Mouse (Mus musculus): Measurements from ENCODE around the gene Cpsf4. TPM values are rescaled to one million over a fixed set of nuclear protein-coding genes. Genes with fewer than 3 reads are reported as not detected.
A peak's percentile ranks its signal among the peaks of the same experiment; 100 is the strongest.

The Cpsf4 gene
- polyA plus RNA-seq, 1 experiment = 23.2 TPM

DNA sequence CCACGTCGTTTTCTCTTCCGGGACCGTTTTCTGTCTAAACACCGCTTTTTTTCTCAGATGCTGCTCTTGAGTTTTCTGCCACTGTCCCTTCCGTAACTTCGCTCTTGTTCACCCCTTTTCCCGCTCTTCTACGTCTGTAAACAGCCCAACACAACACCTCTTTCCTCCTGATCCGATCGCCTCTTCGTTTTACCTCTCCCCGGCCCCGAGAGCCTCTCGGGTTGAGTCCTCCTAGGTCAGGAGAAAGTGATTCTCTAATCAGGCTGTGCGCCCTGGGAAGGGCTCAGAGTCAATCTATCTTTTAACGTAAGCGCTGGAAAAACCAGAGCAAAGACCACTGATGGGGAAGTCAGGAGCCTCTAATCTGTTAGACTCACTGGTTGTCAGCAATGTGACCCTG, 26.4 kb upstream of the Cpsf4 start:
- under 1% methylated on average over 18 of the region's 18 CpGs for WGBS
- Histone ChIP-seq H3K4me3 (ENCODE audit: low read depth, low read length) (peak overlapping the region; percentile 82), H3K27ac (ENCODE audit: insufficient read depth, low read depth, low read length) (peak overlapping the region; percentile 96), H3K4me1 (ENCODE audit: control insufficient read depth, insufficient read depth, insufficient read length, low read length) (peaks cover 4% of the 10 kb centered on the region; the same call in 1 of the 2 replicates), H3K36me3 (ENCODE audit: control insufficient read depth, insufficient read depth, low read length) (peaks cover 40% of the 10 kb centered on the region), H3K27me3 (ENCODE audit: control insufficient read depth, insufficient read depth, low read length) (no peaks in the 10 kb centered on the region)
- TF ChIP-seq POLR2A (IDR thresholded peaks at IDR 0.05; ENCODE audit: low read depth, low read length) (no peak), CTCF (IDR thresholded peaks at IDR 0.05; ENCODE audit: extremely low read depth, insufficient read length, insufficient replicate concordance, low read depth, low read length) (no peak)

DNA sequence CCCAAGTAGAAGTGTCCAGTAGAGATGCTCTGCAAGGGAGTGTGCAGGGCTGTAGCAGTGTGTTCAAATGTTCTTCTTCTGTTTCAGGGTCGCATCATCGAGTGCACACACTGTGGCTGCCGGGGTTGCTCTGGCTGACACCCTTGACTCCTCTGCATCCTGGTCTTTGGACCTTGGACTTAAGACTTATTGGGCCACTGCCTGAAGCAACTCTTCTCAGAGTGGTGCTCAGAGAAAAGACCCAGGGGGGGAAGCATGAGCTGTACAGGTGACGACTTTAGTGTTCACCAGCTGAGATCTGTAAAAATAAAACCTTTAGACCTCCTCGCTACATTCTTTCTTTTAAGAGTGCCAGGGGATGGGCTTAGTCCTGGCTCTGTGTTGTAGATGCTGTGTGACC, 19.3 kb upstream of the Cpsf4 start:
- Histone ChIP-seq H3K4me1 (ENCODE audit: control insufficient read depth, insufficient read depth, insufficient read length, low read length) (no peaks in the 10 kb centered on the region), H3K27me3 (ENCODE audit: control insufficient read depth, insufficient read depth, low read length) (no peaks in the 10 kb centered on the region), H3K36me3 (ENCODE audit: control insufficient read depth, insufficient read depth, low read length) (peaks cover 89% of the 10 kb centered on the region), H3K4me3 (ENCODE audit: low read depth, low read length) (no peak overlapping the region), H3K27ac (ENCODE audit: insufficient read depth, low read depth, low read length) (no peak overlapping the region)
- TF ChIP-seq POLR2A (IDR thresholded peaks at IDR 0.05; ENCODE audit: low read depth, low read length) = no peak
- no peak for TF ChIP-seq CTCF (IDR thresholded peaks at IDR 0.05; ENCODE audit: extremely low read depth, insufficient read length, insufficient replicate concordance, low read depth, low read length)
- 53% methylated on average over 5 of the region's 5 CpGs for WGBS

DNA sequence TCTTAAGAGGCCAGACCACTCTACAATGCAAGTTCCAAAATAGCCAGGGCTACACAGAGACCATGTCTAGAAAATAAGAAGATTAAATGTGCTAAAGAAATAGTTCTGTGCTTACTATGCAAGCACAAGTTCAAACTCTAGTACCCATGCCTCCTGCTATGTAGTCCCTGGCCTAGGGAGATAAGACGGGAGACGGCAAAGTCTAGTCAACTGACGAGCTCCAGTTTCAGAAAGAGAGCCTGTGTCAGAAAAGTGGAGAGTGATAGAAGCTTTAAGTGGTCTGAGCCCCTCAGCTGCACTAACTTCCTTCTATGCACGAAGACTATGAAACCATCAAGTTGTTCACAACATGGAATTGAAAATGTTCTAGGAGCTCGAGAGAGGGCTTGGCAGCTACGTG, 17.7 kb upstream of the Cpsf4 start:
- H3K27ac ChIP-seq (ENCODE audit: insufficient read depth, low read depth, low read length) = no peak overlapping the region
- no peaks in the 10 kb centered on the region for H3K27me3 ChIP-seq (ENCODE audit: control insufficient read depth, insufficient read depth, low read length)
- TF ChIP-seq POLR2A (IDR thresholded peaks at IDR 0.05; ENCODE audit: low read depth, low read length) (no peak), CTCF (IDR thresholded peaks at IDR 0.05; ENCODE audit: extremely low read depth, insufficient read length, insufficient replicate concordance, low read depth, low read length) (no peak)
- H3K4me3 ChIP-seq (ENCODE audit: low read depth, low read length) = no peak overlapping the region
- peaks cover 89% of the 10 kb centered on the region for H3K36me3 ChIP-seq (ENCODE audit: control insufficient read depth, insufficient read depth, low read length)
- WGBS = 90% methylated on average over 6 of the region's 6 CpGs
- no peaks in the 10 kb centered on the region for H3K4me1 ChIP-seq (ENCODE audit: control insufficient read depth, insufficient read depth, insufficient read length, low read length)

DNA sequence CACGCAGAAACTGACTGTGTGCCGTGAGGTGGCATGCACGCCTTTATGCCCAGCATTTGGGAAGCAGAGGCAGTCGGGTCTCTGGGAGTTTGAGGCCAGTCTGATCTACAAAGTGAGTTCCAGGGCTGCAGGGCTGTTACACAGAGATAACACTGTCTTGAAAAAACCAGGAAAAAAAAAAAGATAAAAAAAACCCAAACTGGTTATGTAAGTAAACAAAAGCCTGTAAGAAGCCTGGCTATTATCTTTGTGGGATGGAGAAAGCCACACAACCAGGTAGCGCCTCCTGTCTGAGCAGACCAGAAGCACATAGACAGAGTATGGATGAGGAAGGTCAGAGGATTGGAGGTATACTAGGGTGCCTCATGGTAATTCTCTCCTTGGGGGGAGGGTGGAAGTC, 14.3 kb upstream of the Cpsf4 start:
- H3K36me3 ChIP-seq (ENCODE audit: control insufficient read depth, insufficient read depth, low read length) = peaks cover 79% of the 10 kb centered on the region

DNA sequence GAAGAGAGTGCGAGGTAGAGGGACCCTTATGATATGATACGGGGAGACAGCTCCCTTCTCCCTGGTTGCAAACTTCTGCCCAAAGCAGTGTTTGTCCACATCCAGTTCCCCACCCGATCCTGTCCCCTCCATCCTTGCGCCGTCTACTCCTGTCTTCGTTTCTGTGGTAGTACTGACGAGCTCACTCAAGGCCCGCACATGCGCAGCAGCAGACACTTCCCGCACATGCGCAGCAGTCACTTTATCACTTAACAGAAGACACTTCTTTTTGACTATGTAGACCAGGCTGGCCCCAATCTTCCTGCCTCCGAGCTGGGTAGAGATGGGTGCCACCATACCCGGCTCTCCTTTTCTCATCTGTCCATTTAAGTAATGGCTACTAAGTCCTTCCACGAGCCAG, 5.7 kb upstream of the Cpsf4 start:
- no peak overlapping the region for H3K4me3 ChIP-seq (ENCODE audit: low read depth, low read length)
- no peaks in the 10 kb centered on the region for H3K27me3 ChIP-seq (ENCODE audit: control insufficient read depth, insufficient read depth, low read length)
- H3K36me3 ChIP-seq (ENCODE audit: control insufficient read depth, insufficient read depth, low read length) = peaks cover 44% of the 10 kb centered on the region
- H3K27ac ChIP-seq (ENCODE audit: insufficient read depth, low read depth, low read length) = no peak overlapping the region
- H3K4me1 ChIP-seq (ENCODE audit: control insufficient read depth, insufficient read depth, insufficient read length, low read length) = peaks cover 3% of the 10 kb centered on the region; the same call in 1 of the 2 replicates
- TF ChIP-seq POLR2A (IDR thresholded peaks at IDR 0.05; ENCODE audit: low read depth, low read length) (no peak), CTCF (IDR thresholded peaks at IDR 0.05; ENCODE audit: extremely low read depth, insufficient read length, insufficient replicate concordance, low read depth, low read length) (no peak)
- WGBS = 95% methylated on average over 14 of the region's 14 CpGs

More for the DNA sequence above, 14.3 kb upstream of the Cpsf4 start:
- Histone ChIP-seq H3K4me1 (ENCODE audit: control insufficient read depth, insufficient read depth, insufficient read length, low read length) (no peaks in the 10 kb centered on the region), H3K27me3 (ENCODE audit: control insufficient read depth, insufficient read depth, low read length) (no peaks in the 10 kb centered on the region), H3K27ac (ENCODE audit: insufficient read depth, low read depth, low read length) (no peak overlapping the region), H3K4me3 (ENCODE audit: low read depth, low read length) (no peak overlapping the region)
- WGBS = 86% methylated on average over 5 of the region's 5 CpGs
- no peak for TF ChIP-seq CTCF (IDR thresholded peaks at IDR 0.05; ENCODE audit: extremely low read depth, insufficient read length, insufficient replicate concordance, low read depth, low read length)

DNA sequence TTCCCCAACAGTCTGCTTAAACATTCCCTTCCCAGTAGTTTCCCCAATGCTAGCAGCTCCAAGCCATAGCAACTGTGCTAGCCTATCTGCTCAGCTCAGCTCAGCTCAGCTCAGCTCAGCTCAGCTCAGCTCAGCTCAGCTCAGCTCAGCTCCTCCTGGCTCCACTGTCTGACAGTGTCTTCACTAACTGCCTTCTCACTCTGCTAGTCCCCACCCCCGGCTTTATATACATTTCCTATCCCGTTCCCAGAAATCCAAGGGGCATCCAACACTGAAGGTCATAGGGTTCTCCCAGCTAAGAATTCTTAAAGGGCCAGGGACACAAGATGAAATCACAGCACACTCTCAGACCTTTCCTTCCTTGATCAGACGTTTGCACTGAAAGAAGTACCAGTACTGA, 2.3 kb upstream of the Cpsf4 start:
- Histone ChIP-seq H3K27ac (ENCODE audit: insufficient read depth, low read depth, low read length) (no peak overlapping the region; the same call in 1 of the 2 replicates), H3K27me3 (ENCODE audit: control insufficient read depth, insufficient read depth, low read length) (no peaks in the 10 kb centered on the region), H3K4me3 (ENCODE audit: low read depth, low read length) (peak overlapping the region; percentile 13), H3K36me3 (ENCODE audit: control insufficient read depth, insufficient read depth, low read length) (peaks cover 22% of the 10 kb centered on the region), H3K4me1 (ENCODE audit: control insufficient read depth, insufficient read depth, insufficient read length, low read length) (peaks cover 3% of the 10 kb centered on the region; the same call in 1 of the 2 replicates)
- WGBS = 48% methylated on average over 3 of the region's 3 CpGs
- TF ChIP-seq POLR2A (IDR thresholded peaks at IDR 0.05; ENCODE audit: low read depth, low read length) = no peak
- TF ChIP-seq CTCF (IDR thresholded peaks at IDR 0.05; ENCODE audit: extremely low read depth, insufficient read length, insufficient replicate concordance, low read depth, low read length) = no peak

DNA sequence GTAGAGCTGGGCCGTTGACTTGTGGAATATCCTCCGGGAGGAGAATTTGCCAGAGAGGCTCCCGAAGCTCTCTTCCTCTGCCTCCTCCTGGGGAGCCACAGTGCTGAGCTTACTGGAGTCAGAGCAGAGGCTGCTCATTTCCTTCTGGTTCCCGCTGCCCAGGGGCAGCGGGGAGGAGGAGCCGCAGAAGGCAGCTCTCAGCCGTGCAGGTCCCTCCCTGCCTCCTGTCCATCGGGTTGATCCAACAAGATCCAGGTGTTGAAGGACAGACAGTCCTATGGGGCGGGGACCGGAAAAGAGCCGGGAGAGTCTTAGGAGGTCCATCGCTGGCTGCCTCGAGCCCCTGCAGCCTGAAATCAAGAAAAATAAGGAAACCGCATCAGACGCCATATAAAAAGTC, 1.8 kb upstream of the Cpsf4 start:
- TF ChIP-seq POLR2A (IDR thresholded peaks at IDR 0.05; ENCODE audit: low read depth, low read length) = no peak
- TF ChIP-seq CTCF (IDR thresholded peaks at IDR 0.05; ENCODE audit: extremely low read depth, insufficient read length, insufficient replicate concordance, low read depth, low read length) = no peak
- 80% methylated on average over 15 of the region's 15 CpGs for WGBS

More for the DNA sequence above, 1.8 kb upstream of the Cpsf4 start:
- Histone ChIP-seq H3K4me1 (ENCODE audit: control insufficient read depth, insufficient read depth, insufficient read length, low read length) (peaks cover 3% of the 10 kb centered on the region; the same call in 1 of the 2 replicates), H3K27ac (ENCODE audit: insufficient read depth, low read depth, low read length) (no peak overlapping the region; the same call in 1 of the 2 replicates), H3K36me3 (ENCODE audit: control insufficient read depth, insufficient read depth, low read length) (peaks cover 19% of the 10 kb centered on the region), H3K27me3 (ENCODE audit: control insufficient read depth, insufficient read depth, low read length) (no peaks in the 10 kb centered on the region), H3K4me3 (ENCODE audit: low read depth, low read length) (peak overlapping the region; percentile 13)
